Mouse (Mus musculus) cortical plate, adult 2 months (tissue): ENCODE results near the gene Umodl1. TPM values are rescaled to one million over a fixed set of nuclear protein-coding genes. Genes with fewer than 3 reads are reported as not detected.

ENCODE experiments used
- H3K27ac ChIP-seq: fragments of 200-500 bp; 2 replicates; pipeline ENCODE4 v1.5.1; 2012; ENCODE audit warnings: low read length, control low read depth, inconsistent platforms; ENCODE audit not compliant: insufficient read depth
- H3K4me1 ChIP-seq: fragments of 200-500 bp; 2 replicates; pipeline ENCODE4 v1.6.1; 2011; ENCODE audit warnings: low read length; ENCODE audit not compliant: control insufficient read depth, insufficient read depth
- H3K4me3 ChIP-seq: fragments of 200-500 bp; 2 replicates; pipeline ENCODE4 v1.5.1; 2011; ENCODE audit warnings: mild to moderate bottlenecking, low read length, control low read depth; ENCODE audit not compliant: insufficient read depth
- CTCF ChIP-seq: fragments of 200-500 bp; IDR thresholded peaks from 2 replicates; pipeline ENCODE4 v1.5.1; 2011; ENCODE audit warnings: mild to moderate bottlenecking, control low read depth, low read length; ENCODE audit not compliant: insufficient read depth; ENCODE audit errors: extremely low read depth
- POLR2A ChIP-seq: fragments of 200-500 bp; IDR thresholded peaks from 2 replicates; pipeline ENCODE4 v1.6.1; 2011; ENCODE audit warnings: mild to moderate bottlenecking, low read length, control low read depth; ENCODE audit not compliant: insufficient read depth; ENCODE audit errors: extremely low read depth
- polyA plus RNA-seq: library from polyadenylated mRNA; depleted of rRNA; stranded (reverse); fragments of >200 nt; gene quantifications from 2 replicates; pipeline ENCODE4 v1.2.3, GENCODE M21; 2012; rRNA removed

The Umodl1 gene
- polyA plus RNA-seq: 0.13 and 0.53 TPM in 2 replicates

DNA sequence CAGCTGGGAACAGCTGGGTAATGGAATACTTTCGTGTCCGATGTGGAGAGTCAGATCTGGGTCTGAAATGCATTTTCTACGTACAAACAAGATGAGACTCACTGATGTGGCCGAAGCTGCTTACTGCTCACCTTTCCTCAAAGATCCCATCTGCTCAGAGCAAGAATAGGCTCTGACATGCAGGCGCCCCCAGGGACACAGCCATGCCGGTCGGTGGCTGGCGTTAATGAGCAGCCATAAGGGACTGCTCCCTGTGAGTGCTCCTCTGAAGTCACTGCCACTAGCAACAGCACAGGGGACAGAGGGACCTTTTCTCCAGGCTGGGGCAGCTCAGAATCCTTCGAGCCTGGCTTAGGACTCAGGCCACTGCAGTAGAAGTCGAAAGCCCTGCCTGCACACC lies at the start of gene Umodl1:
Umodl1 (plus strand) TSS at position 301 of the 400 bp plus-strand sequence.
- no peak within 1 kb of the TSS for H3K4me3 ChIP-seq
- H3K4me1 ChIP-seq: no peaks in the 10 kb centered on the region
- no peak for TF ChIP-seq POLR2A
- TF ChIP-seq CTCF: no peak
- no peak within 1 kb of the TSS for H3K27ac ChIP-seq

DNA sequence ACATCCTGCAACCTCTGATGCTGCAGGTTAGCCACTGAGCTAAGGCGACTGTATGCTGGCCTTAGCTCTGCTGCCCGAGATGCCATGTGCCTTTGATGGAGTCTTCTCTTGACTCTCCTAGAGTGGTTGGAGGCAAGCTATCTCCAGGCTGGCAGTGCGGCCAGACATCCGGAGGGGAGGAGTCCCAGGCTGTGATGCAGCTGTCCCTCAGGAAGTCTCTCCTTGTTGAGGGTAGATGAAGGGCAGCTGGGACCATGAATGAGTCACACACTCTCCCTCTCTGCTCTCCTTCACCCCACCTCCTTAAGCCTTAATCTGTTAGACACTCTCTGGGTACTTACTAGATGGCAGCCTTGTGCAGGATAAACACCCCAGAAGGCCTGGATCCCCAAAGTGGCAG lies 46.9 kb upstream of the Umodl1 start:
- Histone ChIP-seq H3K4me1 (no peaks in the 10 kb centered on the region), H3K27ac (no peak overlapping the region), H3K4me3 (no peak overlapping the region)
- no peak for TF ChIP-seq CTCF
- TF ChIP-seq POLR2A: no peak

DNA sequence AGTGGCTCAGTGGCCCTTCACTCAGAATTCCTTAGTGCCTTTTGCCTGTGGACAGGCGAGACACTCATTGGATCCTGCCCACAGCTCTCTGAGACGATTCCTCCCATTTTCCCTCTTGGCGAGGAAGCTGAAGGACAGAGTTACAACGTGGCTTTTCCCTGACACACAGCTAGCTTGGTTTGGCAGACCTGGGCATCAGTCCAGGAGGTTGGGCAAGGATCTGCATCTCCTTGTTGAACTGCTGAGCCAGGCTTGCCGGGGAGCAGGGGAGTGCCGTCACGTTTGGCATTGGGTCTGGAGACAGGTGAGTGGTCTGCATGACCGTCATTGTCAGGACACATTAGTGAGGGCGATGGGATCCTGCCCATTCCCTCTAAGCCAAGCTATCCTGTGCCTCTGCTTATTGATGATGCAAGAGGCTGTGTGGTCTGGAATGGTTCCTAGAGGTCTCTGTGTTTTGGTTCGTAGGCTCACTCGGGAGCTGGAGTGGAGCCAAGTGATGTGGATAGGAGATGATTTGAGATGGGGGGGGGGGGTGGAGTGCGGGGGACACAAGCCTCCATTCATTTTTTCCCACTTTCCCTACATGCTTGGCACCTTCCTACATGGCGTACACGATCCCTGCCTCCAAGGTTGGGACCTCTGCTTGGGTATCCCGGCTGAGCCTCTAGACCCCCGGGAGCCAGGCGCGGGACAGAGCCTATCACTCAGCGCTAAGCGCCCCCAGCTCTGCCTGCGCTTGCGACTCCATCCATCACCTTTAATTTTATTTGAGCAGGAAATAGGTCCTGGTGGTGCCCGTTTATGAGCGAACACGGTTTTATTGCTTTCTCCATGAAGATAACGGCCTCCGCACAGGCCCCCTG lies 43.3 kb upstream of the Umodl1 start:
- Histone ChIP-seq H3K4me3 (no peak overlapping the region), H3K4me1 (no peaks in the 10 kb centered on the region), H3K27ac (no peak overlapping the region)
- TF ChIP-seq POLR2A (no peak), CTCF (no peak)

DNA sequence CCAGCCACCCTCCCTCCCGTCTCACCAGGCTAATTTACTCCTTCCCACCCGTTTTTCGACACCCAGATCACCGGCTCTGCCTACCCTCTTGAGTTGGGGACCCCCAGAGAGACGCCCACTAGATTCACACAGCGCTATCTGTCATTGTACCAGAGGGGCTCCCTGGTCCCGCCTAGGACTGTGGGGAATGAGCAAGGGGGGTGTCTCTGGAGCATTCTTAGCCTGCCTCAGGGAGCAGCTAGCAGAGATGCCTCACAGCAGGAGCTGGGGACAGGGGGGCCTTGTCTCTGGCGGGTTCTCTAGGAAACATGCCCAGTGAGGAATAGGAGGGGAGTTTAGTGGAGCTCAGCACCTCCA lies 42.7 kb upstream of the Umodl1 start:
- no peak overlapping the region for H3K4me3 ChIP-seq
- H3K4me1 ChIP-seq: no peaks in the 10 kb centered on the region
- H3K27ac ChIP-seq: no peak overlapping the region
- TF ChIP-seq POLR2A: no peak
- no peak for TF ChIP-seq CTCF

DNA sequence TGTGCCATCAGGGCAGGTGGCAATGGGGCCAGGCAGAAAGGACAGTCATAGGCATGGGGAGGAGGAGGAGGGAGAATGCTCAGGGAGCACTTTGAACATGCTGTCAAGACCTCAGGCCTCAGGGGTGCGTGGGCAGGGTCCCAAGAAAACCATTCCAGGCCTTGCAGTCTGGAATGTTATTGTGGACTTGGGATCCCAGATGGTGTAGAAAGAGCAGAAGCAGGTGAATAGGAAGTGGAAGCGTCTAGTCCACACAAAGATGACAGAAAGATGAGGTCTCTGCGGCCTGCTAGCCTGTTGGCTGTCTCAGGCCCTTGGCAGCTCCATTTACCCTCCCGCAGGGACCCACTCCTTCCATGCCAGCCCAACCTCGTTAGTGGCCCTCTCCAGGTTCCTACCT lies 41.9 kb upstream of the Umodl1 start:
- Histone ChIP-seq H3K27ac (no peak overlapping the region), H3K4me3 (no peak overlapping the region), H3K4me1 (no peaks in the 10 kb centered on the region)
- TF ChIP-seq CTCF: no peak
- no peak for TF ChIP-seq POLR2A

DNA sequence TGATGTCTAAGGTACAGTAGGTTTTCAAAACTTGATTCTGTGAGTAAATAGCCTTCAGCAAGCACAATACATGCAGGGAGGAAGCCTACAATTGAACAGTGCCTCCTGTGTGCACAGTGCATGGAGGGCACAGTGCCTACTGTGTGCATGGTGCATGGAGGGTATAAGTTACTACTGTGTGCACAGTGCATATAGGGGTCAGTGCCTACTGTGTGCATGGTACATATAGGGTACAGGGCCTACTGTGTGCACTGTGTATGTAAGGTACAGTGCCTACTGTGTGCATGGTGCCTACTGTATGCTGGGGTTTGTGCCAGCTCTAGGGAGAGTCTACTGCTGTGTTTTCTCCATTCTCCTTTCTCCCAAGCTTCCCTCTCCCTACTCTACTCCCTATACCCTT lies 40.2 kb upstream of the Umodl1 start:
- Histone ChIP-seq H3K27ac (no peak overlapping the region), H3K4me1 (no peaks in the 10 kb centered on the region), H3K4me3 (no peak overlapping the region)
- no peak for TF ChIP-seq CTCF
- no peak for TF ChIP-seq POLR2A

DNA sequence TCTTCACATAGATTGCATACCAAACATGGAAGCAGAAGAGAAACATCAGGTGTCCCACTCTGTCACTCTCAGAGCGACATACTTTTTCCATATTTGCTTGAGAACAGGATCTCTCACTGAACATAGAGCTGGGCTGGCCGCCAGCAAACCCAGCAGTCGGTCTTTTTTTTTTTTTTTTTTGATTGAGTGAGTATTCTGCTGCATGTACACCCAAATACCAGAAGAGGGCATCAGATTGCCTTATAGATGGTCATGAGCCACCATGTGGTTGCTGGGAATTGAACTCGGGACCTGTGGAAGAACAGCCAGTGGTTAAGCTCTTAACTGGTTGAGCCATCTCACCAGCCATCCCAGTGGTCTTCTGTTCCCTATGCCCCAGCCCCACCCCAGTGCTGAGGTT lies 30.9 kb upstream of the Umodl1 start:
- H3K4me3 ChIP-seq: no peak overlapping the region
- no peaks in the 10 kb centered on the region for H3K4me1 ChIP-seq
- no peak overlapping the region for H3K27ac ChIP-seq
- TF ChIP-seq CTCF (no peak), POLR2A (no peak)

DNA sequence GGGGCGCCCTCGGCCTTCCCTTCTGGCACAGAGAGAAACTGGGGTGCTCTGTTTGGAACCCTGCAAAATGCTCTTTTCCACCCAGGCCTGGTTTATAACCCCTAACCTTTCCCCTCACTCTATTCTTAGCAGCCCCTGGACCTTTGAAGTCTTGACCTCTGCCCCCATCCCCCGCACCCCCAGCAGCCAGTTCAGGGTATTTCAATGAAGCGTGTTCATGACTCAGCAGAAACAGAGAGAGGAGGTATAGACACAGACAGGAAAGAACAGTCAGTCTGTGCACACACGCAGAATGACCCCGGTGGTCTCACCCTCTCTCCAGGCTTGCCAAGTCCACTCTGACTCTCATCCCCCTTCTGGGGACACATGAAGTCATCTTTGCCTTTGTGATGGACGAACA lies 23.6 kb upstream of the Umodl1 start:
- TF ChIP-seq CTCF (no peak), POLR2A (no peak)
- H3K4me1 ChIP-seq: no peaks in the 10 kb centered on the region
- no peak overlapping the region for H3K4me3 ChIP-seq
- H3K27ac ChIP-seq: no peak overlapping the region

DNA sequence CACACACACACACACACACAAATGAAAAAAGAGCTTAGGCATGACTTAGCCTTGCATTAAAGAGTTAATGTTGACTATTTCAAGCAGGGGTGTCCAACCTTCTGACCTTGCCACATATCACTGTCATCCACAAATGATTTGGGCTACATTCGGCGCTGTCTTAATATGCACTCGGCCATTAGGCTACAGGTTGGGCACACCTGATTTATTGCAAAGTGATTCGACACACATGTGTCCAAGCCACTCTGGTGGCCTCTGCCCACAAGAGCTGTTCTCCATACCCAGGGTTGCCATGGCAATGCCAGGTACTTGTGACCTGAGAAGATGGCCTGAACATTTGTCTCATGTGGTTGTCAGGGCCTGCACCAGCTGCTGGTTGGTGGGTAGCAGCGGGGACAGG lies 21.6 kb upstream of the Umodl1 start:
- H3K4me1 ChIP-seq: no peaks in the 10 kb centered on the region
- no peak overlapping the region for H3K27ac ChIP-seq
- TF ChIP-seq POLR2A (no peak), CTCF (no peak)
- no peak overlapping the region for H3K4me3 ChIP-seq

DNA sequence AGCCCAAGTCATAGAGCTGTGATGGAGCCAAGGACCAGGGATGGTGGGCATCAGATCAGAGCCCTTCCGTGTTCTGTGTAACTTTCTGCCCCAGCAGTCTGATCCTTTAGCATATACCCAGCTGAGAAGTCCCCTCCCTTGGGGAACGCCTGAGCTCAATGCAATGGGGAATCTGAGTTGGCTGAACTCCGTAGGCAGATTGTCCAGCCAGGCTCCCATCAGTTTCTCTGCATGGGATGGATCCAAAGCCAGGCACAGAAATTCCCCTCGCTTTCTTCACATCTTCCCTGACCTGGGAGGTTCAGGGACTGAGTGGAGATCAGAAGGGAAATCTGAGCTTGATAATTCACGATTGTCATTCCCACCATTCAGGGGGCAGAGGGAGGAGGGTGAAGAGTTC lies 19.1 kb upstream of the Umodl1 start:
- TF ChIP-seq CTCF (no peak), POLR2A (no peak)
- Histone ChIP-seq H3K4me1 (no peaks in the 10 kb centered on the region; the same call in 1 of the 2 replicates), H3K27ac (no peak overlapping the region), H3K4me3 (no peak overlapping the region)

DNA sequence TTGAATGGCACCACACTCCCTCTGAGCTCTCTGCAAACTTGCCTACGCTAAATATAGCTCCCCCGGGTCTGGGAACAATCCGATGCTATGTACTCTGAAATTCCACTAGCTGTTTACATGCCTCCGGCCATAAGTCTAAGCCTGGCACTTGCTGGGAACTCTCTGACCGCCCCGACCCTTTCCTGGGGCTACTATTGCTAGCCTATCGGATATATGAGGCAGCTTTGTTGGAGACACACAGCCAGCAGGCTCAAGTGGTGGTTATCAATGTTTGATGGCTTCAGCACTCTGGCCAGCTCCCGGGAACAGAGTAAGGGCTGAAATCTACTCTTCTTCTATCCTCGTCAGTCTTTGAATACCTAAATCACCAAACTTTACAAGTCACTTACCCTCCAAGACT lies 15.9 kb upstream of the Umodl1 start:
- no peak overlapping the region for H3K4me3 ChIP-seq
- no peak for TF ChIP-seq CTCF
- no peak for TF ChIP-seq POLR2A

More for the DNA sequence above, 15.9 kb upstream of the Umodl1 start:
- H3K27ac ChIP-seq: no peak overlapping the region
- no peaks in the 10 kb centered on the region; the same call in 1 of the 2 replicates for H3K4me1 ChIP-seq
